Mouse (Mus musculus): ENCODE data around the gene Vapa.

DNA sequence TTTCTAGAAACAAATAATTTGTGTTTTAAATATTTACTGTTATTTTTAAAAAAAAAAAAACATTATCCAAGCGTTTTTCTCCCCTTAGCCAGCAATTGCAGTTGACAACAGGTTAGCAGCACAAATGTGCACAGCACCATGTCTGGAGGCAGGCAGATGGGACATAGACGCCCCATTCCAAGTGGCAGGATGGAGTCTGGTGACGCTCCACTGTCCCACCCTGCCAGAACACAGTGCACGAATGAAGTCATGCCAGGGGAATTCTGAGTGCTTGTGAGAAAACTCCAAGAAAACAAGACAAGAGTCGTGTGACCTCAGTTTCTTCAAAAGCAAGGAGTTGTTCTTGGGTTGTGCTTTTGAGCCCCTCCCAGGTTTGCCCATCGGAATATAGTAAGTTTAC is 50.0 kb downstream of the Vapa start:
- TF ChIP-seq CTCF (IDR thresholded peaks at IDR 0.05) (no peak), EP300 (IDR thresholded peaks at IDR 0.05) (no peak; the same call in 1 of the 2 replicates)
